Mouse (Mus musculus): ENCODE results near the gene Rita1. TPM values are rescaled to one million over a fixed set of nuclear protein-coding genes. Genes with fewer than 3 reads are reported as not detected.

Rita1 gene
- 16.0 and 16.2 TPM in 2 replicates for polyA plus RNA-seq (2016; fragmentation: Nextera tagmentation; extraction: Ambion mirVana)

- DNase-seq (ENCODE audit: low spot score), result peak; percentile 97
- Histone ChIP-seq H3K27ac (replicated peaks) (peak within 1 kb of the TSS; percentile 96), H3K4me1 (peaks cover 23% of the 10 kb centered on the region), H3K9me3 (replicated peaks) (peaks cover 7% of the 10 kb centered on the region; the same call in 1 of the 2 replicates), H3K36me3 (peaks cover 49% of the 10 kb centered on the region), H3K27me3 (ENCODE audit: low read depth, poor library complexity, severe bottlenecking) (no peaks in the 10 kb centered on the region), H3K4me3 (peak within 1 kb of the TSS; percentile 72)
- WGBS, result under 1% methylated on average over 22 of the region's 22 CpGs
Observed at GRCm38 (mm10) chr5:120612442-120612821, at the start of gene Rita1, which contains the start of gene Ddx54. Gene Rita1, minus strand, starts transcription at chr5:120612589. Gene Ddx54, plus strand, starts transcription at chr5:120612739.

- Histone ChIP-seq H3K27me3 (ENCODE audit: low read depth, poor library complexity, severe bottlenecking) (peaks cover 19% of the 10 kb centered on the region; the same call in 1 of the 2 replicates), H3K4me1 (peaks cover 15% of the 10 kb centered on the region), H3K27ac (replicated peaks) (no peak overlapping the region), H3K36me3 (no peaks in the 10 kb centered on the region), H3K4me3 (no peak overlapping the region), H3K9me3 (replicated peaks) (no peaks in the 10 kb centered on the region)
- whole genome bisulfite sequencing, result 55% methylated on average over 5 of the region's 5 CpGs
- DNase-seq (ENCODE audit: low spot score), result no peak
Observed at GRCm38 (mm10) chr5:120660816-120661215, 48.4 kb upstream of the Rita1 start.

GRCm38 (mm10) chr5:120656281-120656751, 43.9 kb upstream of the Rita1 start:
- Histone ChIP-seq H3K27ac (replicated peaks) (no peak overlapping the region), H3K36me3 (no peaks in the 10 kb centered on the region), H3K27me3 (ENCODE audit: low read depth, poor library complexity, severe bottlenecking) (peaks cover 13% of the 10 kb centered on the region), H3K4me1 (peaks cover 14% of the 10 kb centered on the region), H3K9me3 (replicated peaks) (no peaks in the 10 kb centered on the region), H3K4me3 (no peak overlapping the region)
- no peak for DNase-seq (ENCODE audit: low spot score)
- WGBS, result 88% methylated on average over 12 of the region's 12 CpGs

GRCm38 (mm10) chr5:120653873-120654272, 41.5 kb upstream of the Rita1 start:
- no peak overlapping the region for H3K4me3 ChIP-seq
- H3K36me3 ChIP-seq, result no peaks in the 10 kb centered on the region
- H3K4me1 ChIP-seq, result peaks cover 18% of the 10 kb centered on the region
- DNase-seq (ENCODE audit: low spot score), result no peak
- H3K27ac ChIP-seq (replicated peaks), result no peak overlapping the region
- 92% methylated on average over 2 of the region's 2 CpGs for WGBS
- no peaks in the 10 kb centered on the region for H3K9me3 ChIP-seq (replicated peaks)
- peaks cover 37% of the 10 kb centered on the region for H3K27me3 ChIP-seq (ENCODE audit: low read depth, poor library complexity, severe bottlenecking)

GRCm38 (mm10) chr5:120652915-120653701, 40.7 kb upstream of the Rita1 start:
- H3K9me3 ChIP-seq (replicated peaks), result no peaks in the 10 kb centered on the region
- H3K36me3 ChIP-seq, result no peaks in the 10 kb centered on the region
- WGBS, result 83% methylated on average over 28 of the region's 28 CpGs
- H3K4me3 ChIP-seq, result no peak overlapping the region
- H3K27ac ChIP-seq (replicated peaks), result no peak overlapping the region
- H3K4me1 ChIP-seq, result peaks cover 23% of the 10 kb centered on the region
- no peak for DNase-seq (ENCODE audit: low spot score)
- H3K27me3 ChIP-seq (ENCODE audit: low read depth, poor library complexity, severe bottlenecking), result peaks cover 45% of the 10 kb centered on the region

GRCm38 (mm10) chr5:120651230-120651629, 38.8 kb upstream of the Rita1 start:
- 79% methylated on average over 5 of the region's 5 CpGs for WGBS
- no peak overlapping the region for H3K4me3 ChIP-seq
- H3K9me3 ChIP-seq (replicated peaks), result no peaks in the 10 kb centered on the region
- H3K27me3 ChIP-seq (ENCODE audit: low read depth, poor library complexity, severe bottlenecking), result peaks cover 60% of the 10 kb centered on the region
- no peaks in the 10 kb centered on the region for H3K36me3 ChIP-seq
- H3K27ac ChIP-seq (replicated peaks), result no peak overlapping the region
- H3K4me1 ChIP-seq, result peaks cover 15% of the 10 kb centered on the region
- DNase-seq (ENCODE audit: low spot score), result no peak

- Histone ChIP-seq H3K27me3 (ENCODE audit: low read depth, poor library complexity, severe bottlenecking) (peaks cover 60% of the 10 kb centered on the region), H3K9me3 (replicated peaks) (no peaks in the 10 kb centered on the region), H3K4me1 (peaks cover 15% of the 10 kb centered on the region), H3K4me3 (no peak overlapping the region), H3K36me3 (no peaks in the 10 kb centered on the region), H3K27ac (replicated peaks) (no peak overlapping the region)
- no peak for DNase-seq (ENCODE audit: low spot score)
- 27% methylated on average over 13 of the region's 13 CpGs for WGBS
Observed at GRCm38 (mm10) chr5:120649938-120650337, 37.5 kb upstream of the Rita1 start.

- Histone ChIP-seq H3K36me3 (no peaks in the 10 kb centered on the region), H3K4me3 (peak overlapping the region; percentile 43), H3K9me3 (replicated peaks) (no peaks in the 10 kb centered on the region), H3K27ac (replicated peaks) (no peak overlapping the region), H3K27me3 (ENCODE audit: low read depth, poor library complexity, severe bottlenecking) (peaks cover 60% of the 10 kb centered on the region), H3K4me1 (peaks cover 15% of the 10 kb centered on the region)
- 4% methylated on average over 21 of the region's 21 CpGs for WGBS
- no peak for DNase-seq (ENCODE audit: low spot score)
Observed at GRCm38 (mm10) chr5:120649374-120649933, 37.1 kb upstream of the Rita1 start.

GRCm38 (mm10) chr5:120648569-120649373, 36.4 kb upstream of the Rita1 start, which contains the start of gene Rasal1:
Gene Rasal1, plus strand, starts transcription at chr5:120648812.
- peak; percentile 50 for DNase-seq (ENCODE audit: low spot score)
- Histone ChIP-seq H3K36me3 (no peaks in the 10 kb centered on the region), H3K27me3 (ENCODE audit: low read depth, poor library complexity, severe bottlenecking) (peaks cover 60% of the 10 kb centered on the region), H3K9me3 (replicated peaks) (no peaks in the 10 kb centered on the region), H3K4me3 (peak within 1 kb of the TSS; percentile 43), H3K27ac (replicated peaks) (no peak within 1 kb of the TSS), H3K4me1 (peaks cover 15% of the 10 kb centered on the region)
- 2% methylated on average over 53 of the region's 53 CpGs for WGBS

- H3K9me3 ChIP-seq (replicated peaks), result no peaks in the 10 kb centered on the region
Observed at GRCm38 (mm10) chr5:120647814-120648491, 35.6 kb upstream of the Rita1 start.

GRCm38 (mm10) chr5:120647361-120647760, 35.0 kb upstream of the Rita1 start:
- 85% methylated on average over 4 of the region's 4 CpGs for WGBS
- Histone ChIP-seq H3K4me3 (no peak overlapping the region), H3K4me1 (peaks cover 15% of the 10 kb centered on the region), H3K27me3 (ENCODE audit: low read depth, poor library complexity, severe bottlenecking) (peaks cover 54% of the 10 kb centered on the region), H3K36me3 (no peaks in the 10 kb centered on the region), H3K9me3 (replicated peaks) (no peaks in the 10 kb centered on the region), H3K27ac (replicated peaks) (no peak overlapping the region)
- DNase-seq (ENCODE audit: low spot score), result no peak

More at GRCm38 (mm10) chr5:120647814-120648491, 35.6 kb upstream of the Rita1 start:
- 42% methylated on average over 12 of the region's 12 CpGs for WGBS
- Histone ChIP-seq H3K36me3 (no peaks in the 10 kb centered on the region), H3K4me3 (peak overlapping the region; percentile 43; the same call in 1 of the 2 replicates), H3K27me3 (ENCODE audit: low read depth, poor library complexity, severe bottlenecking) (peaks cover 60% of the 10 kb centered on the region), H3K27ac (replicated peaks) (no peak overlapping the region), H3K4me1 (peaks cover 15% of the 10 kb centered on the region)
- DNase-seq (ENCODE audit: low spot score), result no peak

GRCm38 (mm10) chr5:120645851-120646250, 33.5 kb upstream of the Rita1 start:
- 66% methylated on average over 6 of the region's 6 CpGs for WGBS

More at GRCm38 (mm10) chr5:120645851-120646250, 33.5 kb upstream of the Rita1 start:
- Histone ChIP-seq H3K9me3 (replicated peaks) (no peaks in the 10 kb centered on the region), H3K4me3 (no peak overlapping the region), H3K27ac (replicated peaks) (no peak overlapping the region), H3K27me3 (ENCODE audit: low read depth, poor library complexity, severe bottlenecking) (peaks cover 43% of the 10 kb centered on the region), H3K4me1 (peaks cover 13% of the 10 kb centered on the region), H3K36me3 (no peaks in the 10 kb centered on the region)
- DNase-seq (ENCODE audit: low spot score), result no peak

All from midbrain, embryonic 10.5 days (tissue).